Mouse (Mus musculus) G1E (cell line): ENCODE data around the gene Srr. TPM values are rescaled to one million over a fixed set of nuclear protein-coding genes. Genes with fewer than 3 reads are reported as not detected.

Source experiments
- ATAC-seq: 2 replicates; pipeline ENCODE4 v1.8.0; 2016; ENCODE audit warnings: mild to moderate bottlenecking; ENCODE audit not compliant: insufficient number of reproducible peaks, poor library complexity, low FRiP score, severe bottlenecking; ENCODE audit errors: extremely low read depth
- DNase-seq: peaks from one replicate; pipeline ENCODE4 v3.0.0; 2012; ENCODE audit warnings: low spot score
- H3K27me3 ChIP-seq: 2 replicates; pipeline ENCODE4 v1.6.1; 2012; ENCODE audit warnings: mild to moderate bottlenecking, low read length, inconsistent platforms; ENCODE audit not compliant: insufficient read depth
- H3K36me3 ChIP-seq: replicated peaks from 2 replicates; pipeline ENCODE3; 2012; ENCODE audit warnings: mild to moderate bottlenecking, inconsistent platforms
- H3K4me1 ChIP-seq: 2 replicates; pipeline ENCODE4 v1.6.1; 2012; ENCODE audit warnings: low read depth, low read length, inconsistent platforms, mixed read lengths; ENCODE audit not compliant: insufficient read depth
- H3K4me3 ChIP-seq: 2 replicates; pipeline ENCODE4 v1.5.1; 2012; ENCODE audit warnings: low read depth, mild to moderate bottlenecking, inconsistent platforms, low read length, moderate library complexity, mixed read lengths
- H3K9me3 ChIP-seq: replicated peaks from 2 replicates; pipeline ENCODE4 v1.6.1; 2012; ENCODE audit warnings: inconsistent platforms
- CTCF ChIP-seq: IDR thresholded peaks from 2 replicates; pipeline ENCODE4 v1.5.1; 2012; ENCODE audit warnings: low read depth, low read length, inconsistent platforms, mixed read lengths
- GATA1 ChIP-seq: IDR thresholded peaks from 2 replicates; pipeline ENCODE4 v1.6.1; 2012; ENCODE audit warnings: borderline replicate concordance, low read length, inconsistent platforms, mixed read lengths
- GATA2 ChIP-seq: IDR thresholded peaks from 2 replicates; pipeline ENCODE4 v1.6.1; 2012; ENCODE audit warnings: low read depth, low read length, inconsistent platforms, borderline replicate concordance
- POLR2AphosphoS5 ChIP-seq: IDR thresholded peaks from 2 replicates; pipeline ENCODE4 v1.6.1; 2012; ENCODE audit warnings: low read depth, low read length, inconsistent platforms; ENCODE audit not compliant: insufficient replicate concordance
- TAL1 ChIP-seq: conservative IDR thresholded peaks from 2 replicates; pipeline ENCODE4 v1.6.1; 2012; ENCODE audit warnings: low read depth, low read length, inconsistent platforms, mixed read lengths
- polyA plus RNA-seq: library from polyadenylated mRNA; stranded (reverse); fragments of >175 nt; gene quantifications from 2 replicates; pipeline ENCODE4 v1.2.3, GENCODE M21; 2012
- total RNA-seq, 2 experiments: library from RNA; stranded (forward) in 1 of 2; stranded (reverse) in 1 of 2; fragments of 200-1000 nt in 1 of 2; fragments of >200 nt in 1 of 2; fragmentation: Nextera tagmentation in 1 of 2; gene quantifications; 2 replicates each; pipeline ENCODE4 v1.2.3; 2014 to 2017

Gene Srr
- total and polyA plus RNA-seq, 3 experiments = 3.0 to 24.7 (median 6.0) TPM

DNA sequence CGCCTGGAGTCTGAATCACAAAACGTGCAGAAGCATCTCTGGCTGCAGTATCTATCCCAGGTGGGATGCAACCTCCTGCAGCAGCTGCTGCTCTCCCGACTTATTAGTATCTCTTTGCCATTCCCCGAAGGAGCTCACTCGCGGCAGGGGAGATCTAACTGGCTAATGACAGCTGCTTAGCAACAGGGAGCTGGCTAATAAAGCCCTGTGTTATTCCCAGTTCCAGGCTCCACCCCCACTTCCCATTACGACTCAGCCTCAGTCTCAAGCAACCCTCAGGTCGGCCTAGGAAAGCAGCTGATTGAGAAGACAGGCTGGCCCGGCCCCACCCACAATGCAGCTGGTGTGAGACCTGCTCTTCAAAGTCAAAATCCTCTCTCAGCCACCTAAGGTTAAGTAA lies 48.9 kb downstream of the Srr start:
- DNase-seq (no peak), ATAC-seq (no peak)
- TF ChIP-seq CTCF = no peak
- Histone ChIP-seq H3K36me3 (peaks cover 44% of the 10 kb centered on the region), H3K4me3 (no peak overlapping the region), H3K4me1 (peaks cover 7% of the 10 kb centered on the region; the same call in 1 of the 2 replicates), H3K9me3 (no peaks in the 10 kb centered on the region), H3K27me3 (no peaks in the 10 kb centered on the region)

DNA sequence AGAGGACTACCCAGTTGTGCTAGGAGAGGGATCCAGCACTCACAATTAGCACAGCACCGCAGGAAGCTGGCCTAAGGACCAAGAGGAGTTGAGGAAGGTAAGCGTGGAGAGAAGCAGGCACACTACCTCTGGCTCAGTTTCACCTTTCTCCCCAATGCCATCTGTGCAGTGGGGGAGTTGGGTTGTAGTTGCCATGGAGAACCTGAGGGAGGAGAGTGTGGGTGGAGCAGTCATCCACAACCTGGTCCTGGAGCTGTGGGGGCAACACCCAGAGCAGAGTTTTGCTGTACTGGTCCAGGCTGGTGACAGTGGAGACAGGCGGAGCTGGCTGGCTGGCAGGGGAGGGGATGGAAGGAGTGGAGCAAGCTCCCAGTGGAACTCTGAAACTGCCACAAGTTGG lies 51.1 kb downstream of the Srr start:
- ATAC-seq (no peak), DNase-seq (no peak)
- no peaks in the 10 kb centered on the region for H3K9me3 ChIP-seq
- H3K36me3 ChIP-seq = peaks cover 51% of the 10 kb centered on the region
- H3K4me1 ChIP-seq = peaks cover 5% of the 10 kb centered on the region; the same call in 1 of the 2 replicates
- TF ChIP-seq GATA1 = no peak
- TF ChIP-seq CTCF = no peak
- no peak for TF ChIP-seq GATA2
- no peak for TF ChIP-seq TAL1
- no peak for TF ChIP-seq POLR2AphosphoS5
- H3K27me3 ChIP-seq = no peaks in the 10 kb centered on the region
- no peak overlapping the region for H3K4me3 ChIP-seq

DNA sequence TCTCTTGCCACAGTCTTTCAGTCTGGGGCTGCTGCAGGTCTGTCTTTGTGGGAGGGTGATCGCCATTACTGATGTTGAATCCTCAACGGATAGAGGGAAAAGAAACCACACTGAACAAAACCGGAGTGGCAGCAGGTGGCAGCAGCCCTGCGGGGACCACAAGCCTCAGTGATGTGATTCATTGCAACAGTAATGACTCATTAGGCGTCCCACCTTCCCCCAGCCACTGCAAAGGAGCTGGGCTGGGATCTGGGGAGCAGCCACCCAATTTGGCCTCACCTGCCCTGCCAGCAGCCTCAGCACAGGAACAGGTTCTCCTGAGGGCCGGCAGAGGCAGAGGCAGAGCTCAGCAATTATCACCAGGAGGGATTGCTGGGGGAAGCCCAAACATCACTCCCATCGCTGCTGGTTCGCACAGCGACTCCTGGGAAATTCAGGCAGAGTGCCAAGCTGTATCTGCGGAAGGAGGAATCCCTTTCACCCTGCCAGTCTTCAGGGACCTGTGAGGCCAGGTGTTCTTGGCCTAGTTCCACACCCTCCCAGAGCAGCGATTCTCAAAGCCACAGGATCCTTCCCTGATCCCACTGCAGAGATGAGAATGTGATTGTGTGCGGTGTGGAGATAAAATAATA lies 54.6 kb downstream of the Srr start:
- TF ChIP-seq CTCF = no peak
- DNase-seq (no peak), ATAC-seq (no peak)
- no peaks in the 10 kb centered on the region; the same call in 1 of the 2 replicates for H3K4me1 ChIP-seq
- H3K27me3 ChIP-seq = no peaks in the 10 kb centered on the region
- H3K9me3 ChIP-seq = no peaks in the 10 kb centered on the region
- H3K4me3 ChIP-seq = no peak overlapping the region
- peaks cover 73% of the 10 kb centered on the region for H3K36me3 ChIP-seq

DNA sequence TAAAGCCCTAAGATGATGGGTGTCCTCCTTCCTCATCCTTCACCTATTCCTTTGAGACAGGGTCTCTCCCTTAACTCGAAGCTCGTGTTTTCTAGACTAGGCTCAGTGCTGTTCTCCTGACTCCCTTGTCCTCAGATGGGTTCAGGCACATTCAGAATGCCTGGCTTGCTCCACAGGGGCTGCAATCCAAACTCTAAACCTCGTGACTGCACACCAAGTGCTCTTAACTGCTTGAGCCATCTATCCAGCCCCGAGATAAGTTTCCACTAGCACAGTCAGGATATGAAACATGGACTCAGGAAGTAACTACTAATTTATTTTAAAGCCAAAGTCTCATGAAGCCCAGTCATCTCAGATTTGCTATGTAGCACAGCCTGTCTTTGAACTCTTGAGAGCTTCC lies 55.2 kb downstream of the Srr start:
- no peaks in the 10 kb centered on the region for H3K9me3 ChIP-seq
- no peak overlapping the region for H3K4me3 ChIP-seq
- peaks cover 74% of the 10 kb centered on the region for H3K36me3 ChIP-seq
- H3K27me3 ChIP-seq = no peaks in the 10 kb centered on the region
- H3K4me1 ChIP-seq = no peaks in the 10 kb centered on the region; the same call in 1 of the 2 replicates
- TF ChIP-seq POLR2AphosphoS5 = no peak
- TF ChIP-seq TAL1 = no peak
- no peak for TF ChIP-seq GATA1
- no peak for TF ChIP-seq GATA2
- no peak for TF ChIP-seq CTCF
- ATAC-seq (no peak), DNase-seq (no peak)

DNA sequence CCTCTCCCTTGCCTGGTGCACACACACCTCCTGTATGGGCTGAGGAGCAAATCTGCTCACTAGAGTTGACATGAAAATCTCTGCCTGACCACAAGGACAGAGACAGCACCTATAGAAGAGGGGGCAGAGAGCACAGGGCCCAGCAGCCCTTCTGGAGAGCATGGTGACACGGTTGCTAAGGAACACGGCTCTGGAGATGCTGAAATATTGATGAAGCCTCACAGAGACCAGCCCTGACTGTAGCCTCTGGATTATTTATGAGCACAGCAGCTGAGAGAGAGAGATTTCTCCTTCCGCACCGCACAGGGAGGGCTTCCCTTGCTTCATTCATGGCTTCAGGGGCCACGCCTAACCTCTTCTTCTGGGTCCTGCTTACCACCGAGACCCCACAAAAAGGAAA lies 56.1 kb downstream of the Srr start:
- H3K36me3 ChIP-seq = peaks cover 75% of the 10 kb centered on the region
- H3K9me3 ChIP-seq = no peaks in the 10 kb centered on the region
- TF ChIP-seq GATA1 = no peak
- no peak for TF ChIP-seq TAL1
- no peak for TF ChIP-seq CTCF
- no peak for TF ChIP-seq GATA2
- TF ChIP-seq POLR2AphosphoS5 = no peak
- no peaks in the 10 kb centered on the region for H3K4me1 ChIP-seq
- no peak for DNase-seq
- ATAC-seq = no peak
- H3K27me3 ChIP-seq = no peaks in the 10 kb centered on the region
- no peak overlapping the region for H3K4me3 ChIP-seq

DNA sequence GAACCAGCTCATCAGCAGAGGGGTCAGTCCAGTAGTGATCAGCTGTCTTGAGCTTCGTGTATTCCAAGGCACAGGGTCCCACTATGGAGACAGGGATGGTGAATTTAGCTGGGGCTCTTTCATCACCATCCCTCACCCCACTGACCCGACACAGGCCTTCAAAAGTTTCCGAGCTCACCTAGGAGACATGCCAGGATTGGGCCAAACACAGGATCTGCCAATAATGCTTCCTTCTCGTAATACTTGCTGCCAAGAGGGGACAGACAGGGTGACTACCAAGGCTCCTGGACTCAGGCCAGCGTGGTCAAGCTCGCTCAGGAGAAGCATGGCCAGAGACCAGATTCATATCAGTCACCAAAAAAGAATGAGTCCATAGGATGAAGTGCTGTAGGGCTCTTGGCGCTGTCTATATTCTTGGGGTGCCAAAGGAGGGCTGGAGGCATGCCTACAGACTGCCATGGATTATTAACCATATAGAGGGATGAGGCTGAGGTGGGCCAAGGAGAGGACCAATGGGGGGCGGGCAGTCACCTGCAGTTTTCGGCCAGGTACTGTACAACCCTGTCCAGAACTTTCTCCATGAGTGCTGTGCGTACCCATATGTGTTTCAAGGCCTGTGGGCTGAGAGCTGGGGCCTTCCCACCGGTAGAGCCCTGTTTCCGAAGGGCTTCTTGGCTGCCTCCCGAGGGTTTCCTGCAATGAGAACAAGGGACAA lies 57.5 kb downstream of the Srr start:
- DNase-seq = no peak

More for the DNA sequence above, 57.5 kb downstream of the Srr start:
- ATAC-seq = no peak
- no peaks in the 10 kb centered on the region for H3K4me1 ChIP-seq
- no peaks in the 10 kb centered on the region for H3K9me3 ChIP-seq
- no peaks in the 10 kb centered on the region for H3K27me3 ChIP-seq
- no peak overlapping the region for H3K4me3 ChIP-seq
- peaks cover 79% of the 10 kb centered on the region for H3K36me3 ChIP-seq
- no peak for TF ChIP-seq POLR2AphosphoS5
- TF ChIP-seq GATA2 = no peak
- TF ChIP-seq CTCF = no peak
- no peak for TF ChIP-seq GATA1
- TF ChIP-seq TAL1 = no peak
